Mouse (Mus musculus) G1E (cell line): ENCODE measurements around the gene Pbx3.

Source experiments
- CTCF ChIP-seq: IDR thresholded peaks from 2 replicates; pipeline ENCODE4 v1.5.1; 2012; ENCODE audit warnings: low read depth, low read length, inconsistent platforms, mixed read lengths
- GATA1 ChIP-seq: IDR thresholded peaks from 2 replicates; pipeline ENCODE4 v1.6.1; 2012; ENCODE audit warnings: borderline replicate concordance, low read length, inconsistent platforms, mixed read lengths

DNA sequence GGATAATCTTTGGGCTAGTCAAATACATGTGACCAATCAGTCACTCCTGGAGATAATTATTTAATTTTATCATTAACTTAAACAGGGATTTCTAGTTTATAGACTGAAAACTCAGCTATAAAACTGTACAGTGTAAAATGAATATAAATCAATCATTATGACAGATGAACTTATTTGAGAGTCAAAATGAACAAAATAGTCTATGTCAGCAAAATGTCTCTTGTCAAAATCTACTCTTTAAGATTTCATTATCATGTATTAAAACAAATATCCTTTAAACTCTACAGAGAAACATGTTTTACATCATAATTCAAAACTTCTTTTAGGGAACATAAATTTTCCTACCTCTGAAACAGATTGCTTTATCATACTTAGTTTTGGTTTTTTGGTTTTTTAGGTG lies 20.9 kb downstream of the Pbx3 start:
- TF ChIP-seq GATA1 (no peak), CTCF (no peak)
